Mouse (Mus musculus): Measurements from ENCODE around the gene Cps1.

GRCm38 (mm10) chr1:67238941-67239340 is 116.1 kb downstream of the Cps1 start:
- TF ChIP-seq RCOR1 (conservative IDR thresholded peaks at IDR 0.05; ENCODE audit: low read depth, low read length): no peak
- TF ChIP-seq POLR2A (IDR thresholded peaks at IDR 0.05; ENCODE audit: low read depth, low read length): no peak
- TF ChIP-seq CTCF (conservative IDR thresholded peaks at IDR 0.05 in 1 of 2, IDR thresholded peaks at IDR 0.05 in 1 of 2; ENCODE audit: low read depth in 2 of 2, low read length in 2 of 2): no peak
- TF ChIP-seq TBP (conservative IDR thresholded peaks at IDR 0.05; ENCODE audit: low read depth, low read length): no peak
- no peak for TF ChIP-seq ZNF384 (IDR thresholded peaks at IDR 0.05; ENCODE audit: low read depth, low read length)
- no peak for TF ChIP-seq BHLHE40 (IDR thresholded peaks at IDR 0.05; ENCODE audit: low read depth, low read length)
- no peak for TF ChIP-seq EP300 (IDR thresholded peaks at IDR 0.05; ENCODE audit: low read length)
- no peak for TF ChIP-seq ETS1 (conservative IDR thresholded peaks at IDR 0.05; ENCODE audit: low read depth, low read length)
- TF ChIP-seq MEF2A (IDR thresholded peaks at IDR 0.05; ENCODE audit: borderline replicate concordance, low read depth, low read length): no peak
- TF ChIP-seq USF1 (IDR thresholded peaks at IDR 0.05; ENCODE audit: low read depth, low read length): no peak

Data from CH12.LX (cell line).